Mouse (Mus musculus) CH12.LX (cell line): ENCODE measurements around the gene Rundc3a.

Experiments used
- CTCF ChIP-seq, 2 experiments: IDR thresholded peaks in 1 of 2; conservative IDR thresholded peaks in 1 of 2; 2 replicates each; pipeline ENCODE4 v1.5.1; 2011 to 2012; ENCODE audit warnings: low read depth in 2 of 2, low read length in 2 of 2, improper control_type of control experiment in 1 of 2, inconsistent platforms in 1 of 2, mild to moderate bottlenecking in 1 of 2, moderate library complexity in 1 of 2
- MEF2A ChIP-seq: IDR thresholded peaks from 2 replicates; pipeline ENCODE4 v1.6.1; 2014; ENCODE audit warnings: low read depth, mild to moderate bottlenecking, inconsistent platforms, low read length, improper control_type of control experiment, borderline replicate concordance

DNA sequence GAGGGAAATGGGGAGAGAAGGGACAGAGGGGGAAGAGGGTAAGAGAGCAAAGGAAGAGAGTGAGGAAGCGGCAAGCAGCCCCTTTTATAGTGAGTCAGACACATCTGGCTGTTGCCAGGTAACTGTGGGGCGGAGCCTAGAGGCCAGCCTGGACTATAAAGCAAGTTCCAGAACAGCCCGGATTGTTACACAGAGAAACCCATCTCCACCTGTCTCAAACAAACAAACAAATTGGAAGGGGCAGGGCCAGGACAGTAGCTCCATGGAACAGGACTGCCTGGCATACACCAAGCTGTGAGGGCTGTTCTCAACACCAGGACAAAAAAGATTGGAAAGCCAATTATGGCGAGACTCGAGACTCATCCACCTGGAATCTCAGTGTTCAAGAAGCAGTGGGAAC lies 46.3 kb upstream of the Rundc3a start:
- TF ChIP-seq CTCF (conservative IDR thresholded peaks at IDR 0.05 in 1 of 2, IDR thresholded peaks at IDR 0.05 in 1 of 2; ENCODE audit: low read depth in 2 of 2, low read length in 2 of 2) = no peak
- TF ChIP-seq MEF2A = no peak
